Comparison of ENCODE assay signal across 14 mouse cellular contexts in the genomic region with DNA sequence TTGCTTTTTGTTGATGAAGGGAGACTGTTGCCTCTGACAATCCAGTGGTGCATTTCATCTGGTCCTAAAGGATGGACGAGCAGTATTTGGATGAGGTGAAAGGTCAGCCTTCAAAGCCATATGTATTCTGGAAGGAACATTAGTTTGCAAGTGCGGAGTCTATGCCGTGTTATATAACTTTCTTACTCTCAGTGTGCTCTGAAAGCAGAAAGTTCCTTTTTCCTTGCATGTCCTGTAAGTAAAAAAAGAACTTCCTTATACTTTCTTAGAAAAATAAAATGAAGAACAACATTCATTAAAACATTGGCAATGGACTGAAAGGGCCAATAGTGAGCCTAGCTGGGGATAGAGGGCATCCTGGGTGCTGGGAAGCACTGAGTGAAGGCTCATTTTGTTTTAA.
"Had no signal": no experiment of that assay in that cellular context is flagged by ENCODE, and none has a peak within 500 bp of the region (broad histone marks: within the 10 kb centered on the region; RNA-seq: fewer than 3 reads in every experiment).

No protein-coding gene starts in this region.

- DNase-seq: kidney, adult 8-10 months; kidney, postnatal 10 days; kidney, postnatal 4 days; liver; lung, adult 18-20 months; lung, postnatal 10 days; lung, postnatal 36 days; retina, postnatal 1 day; right cerebral cortex, postnatal 25 days; spleen, adult 18-20 months; thymus, postnatal 25 days had no signal

- ATAC-seq: liver, embryonic 12.5 days; midbrain, embryonic 13.5 days; midbrain, embryonic 16.5 days had no signal
